Mouse (Mus musculus) splenic B cell, adult 2 months (primary cell): ENCODE data around the gene Zfp423.

Experiments used
- DNase-seq: peaks from one replicate; pipeline ENCODE4 v3.0.0-alpha.2; 2011; ENCODE audit warnings: low read depth, low spot score
- H3K27me3 ChIP-seq: 2 replicates; pipeline ENCODE4 v1.6.1; 2012; ENCODE audit warnings: mild to moderate bottlenecking, low read length, moderate library complexity, mixed read lengths; ENCODE audit not compliant: control insufficient read depth, poor library complexity, insufficient read depth, severe bottlenecking
- H3K36me3 ChIP-seq: 2 replicates; pipeline ENCODE4 v1.6.1; 2012; ENCODE audit warnings: mild to moderate bottlenecking, low read length, moderate library complexity, mixed read lengths; ENCODE audit not compliant: control insufficient read depth, poor library complexity, insufficient read depth, severe bottlenecking

Gene Zfp423

GRCm38 (mm10) chr8:87717445-87717844 is 241.9 kb downstream of the Zfp423 start:
- DNase-seq = no peak
- no peaks in the 10 kb centered on the region for H3K36me3 ChIP-seq
- H3K27me3 ChIP-seq = no peaks in the 10 kb centered on the region

GRCm38 (mm10) chr8:87716726-87717248 is 242.6 kb downstream of the Zfp423 start:
- H3K36me3 ChIP-seq = no peaks in the 10 kb centered on the region
- no peak for DNase-seq
- H3K27me3 ChIP-seq = no peaks in the 10 kb centered on the region

- no peaks in the 10 kb centered on the region for H3K27me3 ChIP-seq
- no peaks in the 10 kb centered on the region for H3K36me3 ChIP-seq
- peak; percentile 78 for DNase-seq
Measured at GRCm38 (mm10) chr8:87715731-87716682, 243.4 kb downstream of the Zfp423 start.

- Histone ChIP-seq H3K27me3 (no peaks in the 10 kb centered on the region), H3K36me3 (no peaks in the 10 kb centered on the region)
- no peak for DNase-seq
Measured at GRCm38 (mm10) chr8:87713946-87714345, 245.4 kb downstream of the Zfp423 start.

- no peaks in the 10 kb centered on the region for H3K27me3 ChIP-seq
- DNase-seq = no peak
- no peaks in the 10 kb centered on the region for H3K36me3 ChIP-seq
Measured at GRCm38 (mm10) chr8:87711955-87712354, 247.4 kb downstream of the Zfp423 start.

- H3K27me3 ChIP-seq = no peaks in the 10 kb centered on the region
- H3K36me3 ChIP-seq = no peaks in the 10 kb centered on the region
- peak; percentile 81 for DNase-seq
Measured at GRCm38 (mm10) chr8:87708127-87708637, 251.2 kb downstream of the Zfp423 start.

- DNase-seq = peak; percentile 15
Measured at GRCm38 (mm10) chr8:87707176-87707575, 252.2 kb downstream of the Zfp423 start.

GRCm38 (mm10) chr8:87704756-87705155 is 254.6 kb downstream of the Zfp423 start:
- no peak for DNase-seq
- no peaks in the 10 kb centered on the region for H3K27me3 ChIP-seq
- no peaks in the 10 kb centered on the region for H3K36me3 ChIP-seq

More at GRCm38 (mm10) chr8:87707176-87707575, 252.2 kb downstream of the Zfp423 start:
- Histone ChIP-seq H3K36me3 (no peaks in the 10 kb centered on the region), H3K27me3 (no peaks in the 10 kb centered on the region)

GRCm38 (mm10) chr8:87702790-87703311 is 256.5 kb downstream of the Zfp423 start:
- no peaks in the 10 kb centered on the region for H3K36me3 ChIP-seq
- H3K27me3 ChIP-seq = no peaks in the 10 kb centered on the region
- no peak for DNase-seq

- DNase-seq = no peak
- no peaks in the 10 kb centered on the region for H3K36me3 ChIP-seq
- H3K27me3 ChIP-seq = no peaks in the 10 kb centered on the region
Measured at GRCm38 (mm10) chr8:87702051-87702521, 257.3 kb downstream of the Zfp423 start.

- no peak for DNase-seq
- Histone ChIP-seq H3K36me3 (no peaks in the 10 kb centered on the region), H3K27me3 (no peaks in the 10 kb centered on the region)
Measured at GRCm38 (mm10) chr8:87701583-87701982, 257.8 kb downstream of the Zfp423 start.

- DNase-seq = peak; percentile 67
- Histone ChIP-seq H3K27me3 (no peaks in the 10 kb centered on the region), H3K36me3 (no peaks in the 10 kb centered on the region)
Measured at GRCm38 (mm10) chr8:87700321-87700720, 259.1 kb downstream of the Zfp423 start.

- no peak for DNase-seq
- no peaks in the 10 kb centered on the region for H3K36me3 ChIP-seq
- H3K27me3 ChIP-seq = no peaks in the 10 kb centered on the region
Measured at GRCm38 (mm10) chr8:87697127-87697526, 262.3 kb downstream of the Zfp423 start.

GRCm38 (mm10) chr8:87693741-87694140 is 265.7 kb downstream of the Zfp423 start:
- H3K36me3 ChIP-seq = no peaks in the 10 kb centered on the region
- no peak for DNase-seq
- H3K27me3 ChIP-seq = no peaks in the 10 kb centered on the region
